Mouse (Mus musculus) MN1 (cell line): ENCODE data around the gene Tssk4.

Source experiments
- DNase-seq: peaks from one replicate; pipeline ENCODE4 v3.0.0-alpha.2; 2016; ENCODE audit warnings: low spot score

The Tssk4 gene

GRCm38 (mm10) chr14:55643060-55643907, 6.7 kb upstream of the Tssk4 start, which contains the start of gene Tm9sf1:
Tm9sf1 (minus strand) TSS chr14:55643806.
- DNase-seq = peak; percentile 76

GRCm38 (mm10) chr14:55644261-55644888, 5.6 kb upstream of the Tssk4 start:
- no peak for DNase-seq

- no peak for DNase-seq
Measured at GRCm38 (mm10) chr14:55651528-55651927, 1.5 kb downstream of the Tssk4 start.

- no peak for DNase-seq
Measured at GRCm38 (mm10) chr14:55656935-55657334, 7.0 kb downstream of the Tssk4 start.

GRCm38 (mm10) chr14:55658011-55658410, 8.0 kb downstream of the Tssk4 start:
- DNase-seq = no peak

GRCm38 (mm10) chr14:55659960-55660573, 10.1 kb downstream of the Tssk4 start, which contains the start of gene Mdp1:
Mdp1 (minus strand) TSS chr14:55660508.
- DNase-seq = peak; percentile 86

GRCm38 (mm10) chr14:55660636-55661035, 10.7 kb downstream of the Tssk4 start:
- DNase-seq = no peak

GRCm38 (mm10) chr14:55671486-55671832, 21.5 kb downstream of the Tssk4 start:
- no peak for DNase-seq

- peak; percentile 93 for DNase-seq
Measured at GRCm38 (mm10) chr14:55671833-55672740, 22.1 kb downstream of the Tssk4 start, which contains the start of the genes Gmpr2 and Nedd8. Gmpr2 (plus strand) TSS chr14:55671941. Nedd8 (minus strand) TSS chr14:55672124.

- no peak for DNase-seq
Measured at GRCm38 (mm10) chr14:55672741-55673060, 22.7 kb downstream of the Tssk4 start.

- no peak for DNase-seq
Measured at GRCm38 (mm10) chr14:55677615-55678014, 27.6 kb downstream of the Tssk4 start.

- peak; percentile 92 for DNase-seq
Measured at GRCm38 (mm10) chr14:55681160-55682117, 31.5 kb downstream of the Tssk4 start, which contains the start of gene Tinf2. Tinf2 (minus strand) TSS chr14:55681820.

- no peak for DNase-seq
Measured at GRCm38 (mm10) chr14:55682118-55682493, 32.1 kb downstream of the Tssk4 start.

- DNase-seq = no peak
Measured at GRCm38 (mm10) chr14:55689433-55689832, 39.4 kb downstream of the Tssk4 start.

GRCm38 (mm10) chr14:55697226-55697625, 47.2 kb downstream of the Tssk4 start:
- no peak for DNase-seq

- no peak for DNase-seq
Measured at GRCm38 (mm10) chr14:55701131-55701530, 51.1 kb downstream of the Tssk4 start.
